Mouse (Mus musculus) testis, postnatal 14 days (tissue): ENCODE measurements around the gene Ltbp1.
A peak's percentile ranks its signal among the peaks of the same experiment; 100 is the strongest.

Experiments used
- DNase-seq: peaks from one replicate; pipeline ENCODE4 v3.0.0; 2021; ENCODE audit warnings: low spot score

The Ltbp1 gene

GRCm38 (mm10) chr17:75367486-75368155 lies 362.3 kb downstream of the Ltbp1 start:
- no peak for DNase-seq

- no peak for DNase-seq
Observed at GRCm38 (mm10) chr17:75368580-75368979, 363.2 kb downstream of the Ltbp1 start.

GRCm38 (mm10) chr17:75369351-75369750 lies 364.0 kb downstream of the Ltbp1 start:
- peak; percentile 14 for DNase-seq

DNA sequence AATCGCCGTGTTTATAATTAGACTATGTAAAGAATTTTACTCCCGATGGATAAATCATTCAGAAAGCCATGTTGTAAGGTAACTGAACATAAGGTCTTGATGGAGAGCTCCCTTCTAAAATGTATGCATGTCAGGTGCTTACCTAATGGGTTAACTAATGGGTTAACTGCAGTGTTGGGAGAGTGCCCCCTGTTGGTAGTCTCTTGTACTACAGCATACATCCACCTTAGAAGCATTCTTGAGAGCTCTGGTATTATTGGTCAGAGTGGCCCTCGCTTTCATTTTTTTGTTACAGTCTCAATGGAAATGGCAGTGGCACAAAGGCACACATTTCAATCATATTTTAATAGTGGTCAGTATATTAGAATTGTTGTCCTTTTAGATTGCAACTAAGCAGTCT lies 364.8 kb downstream of the Ltbp1 start:
- no peak for DNase-seq

- DNase-seq, result no peak
Observed at GRCm38 (mm10) chr17:75371650-75372049, 366.3 kb downstream of the Ltbp1 start.

DNA sequence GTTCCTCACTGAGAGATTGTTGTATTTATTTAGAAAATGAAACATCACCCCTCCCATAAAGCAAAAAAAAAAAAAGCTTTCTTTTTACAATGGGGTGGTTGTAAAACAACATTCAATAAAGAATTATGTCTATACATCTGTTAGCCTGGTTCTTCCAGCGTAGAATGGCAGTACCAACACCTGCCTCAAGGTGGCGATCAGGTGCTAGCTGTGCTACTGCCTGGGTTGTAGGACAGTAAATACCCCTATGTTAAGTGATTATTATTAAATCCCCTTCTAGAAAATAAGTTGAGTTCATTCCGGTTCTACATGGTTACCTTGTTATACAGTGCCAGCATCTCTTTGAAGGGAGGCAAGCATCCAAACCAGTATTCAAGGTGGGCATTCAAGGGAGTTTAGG lies 367.0 kb downstream of the Ltbp1 start:
- DNase-seq, result peak; percentile 28

GRCm38 (mm10) chr17:75374287-75375024 lies 369.1 kb downstream of the Ltbp1 start:
- no peak for DNase-seq

DNA sequence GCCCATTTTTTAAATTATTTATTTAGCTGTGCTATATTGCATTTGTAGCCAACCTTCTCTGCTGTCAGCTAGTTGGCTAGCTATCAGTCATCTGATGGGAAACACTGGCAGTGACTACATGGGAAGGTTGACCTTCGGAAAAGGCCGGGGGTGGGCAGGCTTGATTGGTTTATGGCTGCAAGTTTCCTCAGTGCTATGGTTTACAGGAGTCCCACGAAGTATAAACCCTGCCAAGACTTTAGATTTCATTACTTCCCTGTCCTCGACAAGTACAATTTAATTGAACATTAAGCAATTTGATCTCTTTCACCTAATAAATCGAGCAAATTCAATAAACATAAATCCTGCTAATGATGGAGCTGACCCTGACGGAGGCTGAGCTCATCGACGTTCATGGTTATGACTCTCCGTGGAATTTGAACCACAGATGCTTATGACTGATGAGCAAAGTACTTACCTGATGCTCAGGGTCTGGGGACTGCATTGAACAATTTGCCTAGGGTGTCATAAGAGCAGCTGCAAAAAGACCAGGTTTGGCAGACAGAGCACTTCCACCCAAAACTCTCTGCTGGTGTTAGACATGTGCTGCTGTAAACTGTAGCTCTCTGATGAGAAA lies 373.0 kb downstream of the Ltbp1 start:
- DNase-seq, result no peak

- DNase-seq, result no peak
Observed at GRCm38 (mm10) chr17:75380167-75380566, 374.8 kb downstream of the Ltbp1 start.

GRCm38 (mm10) chr17:75388402-75388801 lies 383.0 kb downstream of the Ltbp1 start:
- DNase-seq, result no peak

DNA sequence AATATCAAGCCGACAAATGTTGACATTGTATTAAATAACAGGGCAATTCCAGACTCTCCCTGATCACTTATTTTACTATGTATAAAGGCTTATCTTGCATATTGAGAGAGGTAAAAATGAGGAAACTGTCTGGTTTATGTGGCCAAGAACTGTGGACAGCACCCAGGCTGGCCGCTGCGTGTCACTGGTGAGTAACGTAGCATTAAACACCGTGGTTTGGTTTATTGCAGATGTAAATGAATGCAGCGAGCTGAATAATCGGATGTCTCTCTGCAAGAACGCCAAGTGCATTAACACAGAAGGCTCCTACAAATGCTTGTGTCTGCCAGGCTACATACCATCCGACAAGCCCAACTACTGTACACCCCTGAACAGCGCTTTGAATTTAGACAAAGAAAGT lies 384.8 kb downstream of the Ltbp1 start:
- no peak for DNase-seq

- no peak for DNase-seq
Observed at GRCm38 (mm10) chr17:75391429-75392192, 386.2 kb downstream of the Ltbp1 start.

DNA sequence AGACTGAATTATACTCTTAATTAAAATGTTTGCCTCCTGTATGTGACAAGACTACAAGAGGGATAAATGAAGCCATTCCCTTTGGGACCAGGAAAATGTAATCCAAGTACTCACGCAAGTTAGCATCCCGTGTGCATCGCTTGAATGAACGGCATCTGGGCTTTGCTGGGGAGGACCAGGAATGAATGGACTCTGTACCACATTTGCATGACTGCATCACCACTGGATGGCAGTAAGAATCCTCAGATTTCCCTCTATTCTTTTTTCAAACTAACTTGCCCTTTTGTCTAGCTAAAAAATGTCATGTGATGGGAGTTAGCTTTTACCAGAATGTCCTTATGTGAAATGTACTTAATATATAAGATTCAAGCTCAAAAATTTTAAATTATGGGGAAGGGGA lies 401.0 kb downstream of the Ltbp1 start:
- DNase-seq, result no peak

DNA sequence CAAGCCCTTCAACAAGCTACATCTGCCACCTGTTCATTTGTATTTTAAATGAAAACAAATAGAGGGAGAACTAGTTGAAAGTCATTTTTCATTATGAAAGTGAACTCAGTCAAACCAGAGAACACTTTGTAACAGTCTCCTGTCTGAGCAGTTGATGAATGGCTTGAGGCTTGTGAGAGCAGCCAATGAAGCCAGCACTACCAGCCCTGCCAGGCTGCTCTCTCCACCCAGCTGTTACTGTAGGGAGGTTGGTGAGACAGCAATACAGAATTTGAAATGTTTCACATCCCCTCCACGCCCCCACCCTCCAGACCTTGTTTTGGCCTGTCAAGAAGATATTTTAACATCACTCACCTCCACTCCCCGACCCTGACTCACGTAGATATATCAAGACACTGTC lies 411.5 kb downstream of the Ltbp1 start:
- DNase-seq, result no peak

GRCm38 (mm10) chr17:75434152-75434551 lies 428.8 kb downstream of the Ltbp1 start:
- DNase-seq, result no peak

- no peak for DNase-seq
Observed at GRCm38 (mm10) chr17:75434871-75435270, 429.5 kb downstream of the Ltbp1 start.

- DNase-seq, result no peak
Observed at GRCm38 (mm10) chr17:75435599-75435998, 430.2 kb downstream of the Ltbp1 start, which contains the start of gene Rasgrp3. Gene Rasgrp3 (plus strand): TSS chr17:75435896.

DNA sequence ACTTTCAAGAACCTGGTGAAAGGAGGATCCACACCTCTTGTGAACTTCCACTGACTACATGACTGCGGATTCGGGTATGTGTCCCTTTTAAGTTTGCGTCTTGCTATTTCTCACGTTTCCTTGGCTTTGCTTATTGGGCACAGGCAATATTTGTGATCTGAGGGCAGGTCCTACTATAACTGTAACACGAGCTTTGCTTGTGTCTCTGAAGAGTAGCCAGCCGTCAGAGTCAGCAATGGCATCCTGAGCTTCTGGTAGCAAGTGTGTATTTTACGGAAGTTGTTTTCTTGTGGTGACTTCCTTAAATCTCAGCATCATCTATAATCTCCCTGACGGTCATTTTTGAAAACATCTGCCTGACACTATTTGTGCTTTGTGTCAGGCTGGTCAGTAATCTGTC lies 430.7 kb downstream of the Ltbp1 start:
- no peak for DNase-seq

DNA sequence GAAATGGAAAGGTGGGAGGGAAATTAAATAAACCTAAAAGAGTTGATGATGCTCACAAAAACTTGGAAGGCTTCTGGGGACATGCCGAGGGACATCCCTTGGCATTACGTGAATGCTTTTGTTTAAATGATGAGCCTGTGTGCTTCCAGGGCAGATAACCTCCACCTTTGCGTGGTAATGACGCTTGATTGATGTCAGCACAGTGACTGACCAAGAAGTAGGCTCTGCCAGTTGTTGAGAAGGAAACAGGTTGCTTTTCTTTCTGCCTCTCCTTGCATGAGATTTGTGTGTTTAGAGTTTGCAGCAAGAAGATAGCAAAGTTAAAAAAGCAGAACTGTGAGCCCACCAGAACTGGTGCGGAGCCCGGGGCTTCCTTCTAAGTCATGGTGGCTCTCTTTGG lies 431.5 kb downstream of the Ltbp1 start:
- DNase-seq, result no peak

DNA sequence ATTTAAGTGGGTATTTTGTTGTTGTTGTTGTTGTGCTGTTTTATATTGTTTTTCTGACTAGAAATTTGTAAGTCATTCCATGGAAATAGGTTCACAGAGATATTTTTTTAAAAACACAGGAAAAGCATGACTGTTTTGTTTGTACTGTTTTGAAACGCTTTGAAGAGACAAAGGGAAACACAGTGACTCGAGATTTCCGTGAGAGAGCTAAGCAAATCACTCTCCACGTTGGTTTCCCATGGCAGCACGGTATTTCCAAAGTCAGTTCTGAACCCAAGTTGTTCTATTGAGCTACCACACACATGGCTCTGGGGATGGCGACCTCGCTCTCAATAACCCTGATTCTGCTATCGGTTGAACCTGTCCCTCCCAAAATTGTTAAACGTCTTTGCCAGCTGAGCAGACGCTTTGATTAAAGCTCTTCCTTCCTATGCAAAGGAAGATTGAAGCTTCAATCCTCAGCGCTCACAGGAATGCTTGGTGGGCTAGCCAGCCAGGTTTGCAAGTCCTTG lies 431.9 kb downstream of the Ltbp1 start:
- DNase-seq, result no peak

DNA sequence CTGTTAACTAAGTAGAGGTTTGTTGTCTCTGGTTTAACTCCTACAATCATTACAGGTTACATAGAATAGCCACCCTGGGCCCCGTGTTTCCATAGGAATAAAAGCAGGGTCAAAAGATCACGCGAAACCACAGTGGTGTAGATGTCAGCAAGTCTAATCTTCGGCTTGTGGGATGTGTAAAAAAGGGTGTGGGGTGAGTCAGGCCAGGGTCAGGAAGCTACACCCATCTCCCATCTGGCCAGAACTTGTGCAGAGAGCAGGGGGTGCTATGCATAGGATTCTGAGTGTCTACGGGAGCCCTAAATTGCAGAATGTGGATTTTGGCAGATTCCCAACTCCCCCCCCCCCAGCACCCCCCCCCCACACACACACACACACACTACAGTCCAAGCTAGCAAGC lies 432.8 kb downstream of the Ltbp1 start:
- DNase-seq, result no peak

- DNase-seq, result no peak
Observed at GRCm38 (mm10) chr17:75439062-75439461, 433.7 kb downstream of the Ltbp1 start.
